18 mouse cellular contexts compared by ENCODE assay signal in the genomic region with DNA sequence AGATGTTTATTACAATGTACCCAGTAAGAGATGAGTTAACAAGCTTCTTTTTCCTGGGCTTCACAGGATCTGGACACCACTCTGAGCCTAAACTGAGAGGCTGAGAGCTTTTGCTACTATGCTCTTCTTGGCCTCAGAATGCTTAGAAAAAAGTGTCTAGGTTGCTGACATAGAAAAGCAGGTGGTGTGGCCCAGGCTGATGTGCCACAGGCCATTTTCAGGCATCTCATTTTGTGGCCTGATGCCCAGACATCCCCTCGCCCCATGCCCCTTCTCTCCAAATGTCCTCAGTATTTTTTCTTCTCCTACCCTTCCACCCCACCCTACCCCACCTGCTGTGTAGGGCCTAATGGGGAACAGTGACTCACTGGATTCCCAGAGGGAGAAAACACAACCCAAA. TPM values are rescaled to one million over a fixed set of nuclear protein-coding genes. Genes with fewer than 3 reads are reported as not detected.
DNase-seq lines count a peak whose midpoint lies in the region; TF ChIP-seq lines count a peak whose summit lies in the region.
"Had no signal": no experiment of that assay in that cellular context is flagged by ENCODE, and none has a peak within 500 bp of the region (broad histone marks: within the 10 kb centered on the region; RNA-seq: fewer than 3 reads in every experiment).

No protein-coding gene starts in this region.

- no peak overlapping the region for H3K4me3 ChIP-seq in myocyte

- H3K27me3 ChIP-seq in myocyte (ENCODE audit: control insufficient read depth, insufficient read depth, insufficient read length), result no peaks in the 10 kb centered on the region
- H3K27me3 ChIP-seq: CH12.LX had no signal

- no peak for TF ChIP-seq POLR2A in myocyte (IDR thresholded peaks at IDR 0.05; ENCODE audit: insufficient read length, low read depth)

- DNase-seq in left cerebral cortex, postnatal 10 days (ENCODE audit: extremely low spot score in 1 of 2, low spot score in 2 of 2), result no peak
- DNase-seq: adrenal gland, adult 2 months; adrenal gland, adult 8-10 months; adrenal gland, postnatal 10 days; adrenal gland, postnatal 14 days; adrenal gland, postnatal 25 days; adrenal gland, postnatal 36 days; B cell, adult 2 months; cerebellum, adult 11 months; cerebellum, adult 11-12 months; cerebellum, adult 18-20 months; cerebellum, adult 2 months had no signal

- H3K4me2 ChIP-seq in myocyte (ENCODE audit: low read depth), result peak overlapping the region; percentile 30

- H3K79me2 ChIP-seq in myocyte (ENCODE audit: control insufficient read depth, insufficient read depth), result no peaks in the 10 kb centered on the region

- H3K36me3 ChIP-seq in myocyte (ENCODE audit: control insufficient read depth, insufficient read depth), result no peaks in the 10 kb centered on the region
- H3K36me3 ChIP-seq: G1E had no signal

- intact Hi-C loops in left cerebral cortex, postnatal 10 days (cut with DNase I), result no loop called here

- H3ac ChIP-seq in myocyte (ENCODE audit: control insufficient read depth, insufficient read length), result no peak overlapping the region

TF ChIP-seq in myocyte, 11 proteins besides CTCF, POLR2A, EP300 and RAD21:
- peak; percentile 2 for TF ChIP-seq TCF12 (IDR thresholded peaks at IDR 0.05; ENCODE audit: insufficient read depth, poor library complexity, severe bottlenecking)
- no peak for TF ChIP-seq E2F4 (IDR thresholded peaks at IDR 0.05; ENCODE audit: insufficient read depth)
- TF ChIP-seq MYOG (IDR thresholded peaks at IDR 0.05; ENCODE audit: control insufficient read depth in 1 of 3, insufficient read depth in 1 of 3, insufficient read length in 2 of 3, low read depth in 2 of 3), result peak in 1 of 3 experiments; percentile 18
- TF ChIP-seq TCF3 (IDR thresholded peaks at IDR 0.05; ENCODE audit: insufficient read length, low read depth), result no peak
- no peak for TF ChIP-seq CEBPB (IDR thresholded peaks at IDR 0.05; ENCODE audit: insufficient read depth, poor library complexity, severe bottlenecking)
- TF ChIP-seq USF1 (IDR thresholded peaks at IDR 0.05; ENCODE audit: low read depth), result no peak
- TF ChIP-seq POLR2AphosphoS2 (IDR thresholded peaks at IDR 0.05; ENCODE audit: insufficient read length, low read depth), result no peak
- TF ChIP-seq MAX (IDR thresholded peaks at IDR 0.05; ENCODE audit: low read depth), result no peak
- peak; percentile 19 to 80 (median 76) for TF ChIP-seq MYOD1 (IDR thresholded peaks at IDR 0.05; ENCODE audit: control insufficient read depth in 1 of 3, insufficient read length in 2 of 3, low read depth in 2 of 3)
- no peak for TF ChIP-seq SRF (IDR thresholded peaks at IDR 0.05; ENCODE audit: control insufficient read depth, insufficient read length, low read depth)

RNA-seq across cellular contexts. Expression of gene Slc16a2, which starts 11.3 kb away (rescaled TPM):
- 8.2 TPM for polyA plus RNA-seq in myocyte (2012; fragmentation: generic; extraction: Trizol)
- 10 to 100 TPM; 61.0 to 63.3 TPM for total RNA-seq in left cerebral cortex, postnatal 10 days (2021)
- total RNA-seq: MEL had no signal
- polyA plus RNA-seq: activated CD4-positive, CD25-positive, alpha-beta regulatory T cell, adult 4 months; CD4-positive, CD25-positive, alpha-beta regulatory T cell, adult 4 months; G1E had no signal
